Comparison of ENCODE assay signal across 1 mouse cellular context in the genomic region with DNA sequence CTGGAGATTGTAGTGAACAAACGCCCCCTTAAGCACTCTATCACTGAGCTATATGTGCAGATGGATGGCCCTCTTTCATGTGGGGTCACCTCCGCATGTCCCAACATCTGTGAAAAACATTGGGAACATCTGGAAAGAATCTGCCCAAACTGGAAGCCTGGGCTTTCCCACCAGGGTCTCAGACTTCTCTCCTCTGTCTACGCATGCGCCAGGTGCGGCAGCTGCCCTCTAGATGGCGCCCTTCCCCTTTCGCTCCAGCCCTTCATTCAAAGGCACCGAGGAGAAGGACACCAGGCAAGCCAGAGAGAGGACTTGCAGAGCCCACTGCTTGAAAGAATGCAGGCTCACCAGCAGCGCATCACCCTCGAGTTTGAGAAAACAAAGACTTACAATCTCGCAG.
TF ChIP-seq lines count a peak whose summit lies in the region.

No protein-coding gene starts in this region.

TF ChIP-seq in C2C12, 6 proteins besides CTCF, POLR2A, EP300 and RAD21 (continued from another document):
- TF ChIP-seq FOSL1 (IDR thresholded peaks at IDR 0.05; ENCODE audit: insufficient read depth, low read length, poor library complexity, severe bottlenecking) (no peak), MYOD1 (IDR thresholded peaks at IDR 0.05; ENCODE audit: control insufficient read depth, insufficient read length, low read depth) (no peak), USF1 (IDR thresholded peaks at IDR 0.05; ENCODE audit: low read depth) (no peak), MAX (IDR thresholded peaks at IDR 0.05) (no peak), MYOG (IDR thresholded peaks at IDR 0.05; ENCODE audit: control insufficient read depth, extremely low read depth, insufficient read length) (no peak)
TF ChIP-seq in C2C12: peak in this region for 0.
